Mouse (Mus musculus): ENCODE results near the gene Vmn1r172.
"Not testable (repeated sequence)": the region's sequence is repeated elsewhere in the genome, so short reads cannot be mapped to it uniquely, and the experiment has no call there.

Gene Vmn1r172

GRCm38 (mm10) chr7:23658016-23658415 lies at the start of gene Vmn1r172:
Vmn1r172 (plus strand) TSS chr7:23658316.
- no peak for DNase-seq (ENCODE audit: low read depth, low spot score)

- no peak for DNase-seq (ENCODE audit: low read depth, low spot score)
Measured at GRCm38 (mm10) chr7:23630422-23630821, 27.7 kb upstream of the Vmn1r172 start, which contains the start of gene Vmn1r171. Vmn1r171 (plus strand) TSS chr7:23630722.

GRCm38 (mm10) chr7:23700403-23700802 lies 42.3 kb downstream of the Vmn1r172 start, which contains the start of gene Vmn1r173:
Vmn1r173 (plus strand) TSS chr7:23700703.
- DNase-seq (ENCODE audit: low read depth, low spot score): not testable (repeated sequence)

Measured in telencephalon, adult 2 months (tissue).